Mouse (Mus musculus): ENCODE results near the gene Fbln1. TPM values are rescaled to one million over a fixed set of nuclear protein-coding genes. Genes with fewer than 3 reads are reported as not detected.

The Fbln1 gene
- polyA plus RNA-seq (2014; fragmentation: Nextera tagmentation; extraction: Ambion mirVana): 17.1 and 64.7 TPM in 2 replicates

DNA sequence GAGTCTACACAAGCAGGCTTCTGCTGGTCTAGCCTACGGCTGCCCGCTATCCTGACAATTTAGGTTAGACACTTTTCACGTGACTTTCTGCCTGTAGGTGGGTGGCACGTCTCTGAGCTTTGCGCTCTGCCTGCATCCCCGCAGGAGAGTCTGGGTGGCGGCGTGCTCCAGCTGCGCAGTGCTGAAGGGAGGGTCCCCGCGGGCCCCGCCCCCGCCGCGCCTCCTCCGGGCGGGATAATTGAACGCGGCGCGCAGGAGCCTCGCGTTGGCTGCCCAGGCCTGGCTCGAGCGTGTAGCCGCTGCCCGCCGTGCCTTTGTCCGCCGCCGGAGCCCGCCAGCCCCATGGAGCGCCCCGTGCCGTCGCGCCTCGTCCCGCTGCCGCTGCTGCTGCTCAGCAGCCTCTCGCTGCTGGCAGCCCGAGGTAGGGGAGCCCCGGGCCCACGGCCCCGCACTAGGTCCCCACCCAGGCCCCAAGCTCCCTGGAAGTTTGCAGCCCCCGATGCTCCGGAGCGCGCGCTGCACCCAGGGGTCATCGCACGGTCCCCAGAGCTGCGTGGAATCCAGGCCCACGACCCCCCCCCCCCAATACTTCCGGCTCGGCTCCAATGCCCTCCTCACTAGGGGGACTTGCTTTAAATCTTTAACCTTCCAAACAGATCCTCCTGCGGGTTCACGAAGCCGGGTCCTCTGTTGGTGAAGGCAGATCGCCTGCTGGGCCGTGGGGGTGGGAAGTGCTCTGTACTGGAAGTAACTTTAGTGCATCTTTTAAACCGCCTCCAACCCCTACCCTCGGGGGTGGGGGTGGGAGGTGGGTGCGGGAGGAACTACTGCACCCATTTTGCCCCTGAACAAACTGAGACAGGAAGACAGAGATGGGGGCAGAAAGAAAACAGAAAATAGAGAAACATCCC lies at the start of gene Fbln1:
Gene Fbln1 (plus strand): TSS at position 158 of the 911 bp plus-strand sequence.
- under 1% methylated on average over 64 of the region's 64 CpGs for WGBS
- H3K27ac ChIP-seq (ENCODE audit: low read depth, low read length): no peak within 1 kb of the TSS
- peak; percentile 85 for ATAC-seq (ENCODE audit: low read depth)

DNA sequence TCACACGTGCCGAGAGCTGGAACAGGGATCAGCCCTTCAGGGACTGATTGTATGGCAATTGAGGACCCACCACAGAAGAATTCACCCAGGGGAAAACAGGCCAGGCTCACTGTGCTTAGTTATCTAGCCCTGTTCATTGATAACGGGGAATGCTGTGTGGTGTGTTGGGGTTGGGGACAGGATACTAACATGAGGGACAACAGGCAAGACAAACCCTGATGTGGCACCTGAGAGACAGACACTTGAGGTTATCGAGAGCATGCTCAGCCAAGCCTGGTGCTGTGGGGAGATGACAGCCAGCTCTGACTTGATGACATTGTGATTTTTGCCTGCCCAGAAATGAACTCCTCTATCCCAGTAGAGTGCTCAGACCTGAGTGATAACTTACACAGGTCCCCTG lies 49.6 kb upstream of the Fbln1 start:
- H3K9me3 ChIP-seq (ENCODE audit: control insufficient read depth, low read length): no peaks in the 10 kb centered on the region
- H3K4me1 ChIP-seq (ENCODE audit: control insufficient read depth, insufficient read depth, low read length): no peaks in the 10 kb centered on the region
- no peak overlapping the region for H3K27ac ChIP-seq (ENCODE audit: low read depth, low read length)
- no peak overlapping the region for H3K9ac ChIP-seq (replicated peaks; ENCODE audit: low read depth, low read length)
- no peak overlapping the region for H3K4me2 ChIP-seq (ENCODE audit: low read depth, low read length)
- no peaks in the 10 kb centered on the region for H3K36me3 ChIP-seq (ENCODE audit: control insufficient read depth, insufficient read depth, low read length)
- ATAC-seq (ENCODE audit: low read depth): no peak
- H3K4me3 ChIP-seq (ENCODE audit: low read depth, low read length): no peak overlapping the region
- 61% methylated on average over 4 of the region's 4 CpGs for WGBS
- no peaks in the 10 kb centered on the region for H3K27me3 ChIP-seq (ENCODE audit: control insufficient read depth, insufficient read depth, low read length)

More for the DNA sequence above, at the start of gene Fbln1:
- no peaks in the 10 kb centered on the region for H3K9me3 ChIP-seq (ENCODE audit: control insufficient read depth, low read length)
- peak within 1 kb of the TSS; percentile 86 for H3K4me2 ChIP-seq (ENCODE audit: low read depth, low read length)
- no peaks in the 10 kb centered on the region for H3K27me3 ChIP-seq (ENCODE audit: control insufficient read depth, insufficient read depth, low read length)
- H3K36me3 ChIP-seq (ENCODE audit: control insufficient read depth, insufficient read depth, low read length): no peaks in the 10 kb centered on the region
- peak within 1 kb of the TSS; percentile 47 for H3K4me3 ChIP-seq (ENCODE audit: low read depth, low read length)
- H3K9ac ChIP-seq (replicated peaks; ENCODE audit: low read depth, low read length): peak within 1 kb of the TSS; percentile 55
- H3K4me1 ChIP-seq (ENCODE audit: control insufficient read depth, insufficient read depth, low read length): peaks cover 12% of the 10 kb centered on the region; the same call in 1 of the 2 replicates

DNA sequence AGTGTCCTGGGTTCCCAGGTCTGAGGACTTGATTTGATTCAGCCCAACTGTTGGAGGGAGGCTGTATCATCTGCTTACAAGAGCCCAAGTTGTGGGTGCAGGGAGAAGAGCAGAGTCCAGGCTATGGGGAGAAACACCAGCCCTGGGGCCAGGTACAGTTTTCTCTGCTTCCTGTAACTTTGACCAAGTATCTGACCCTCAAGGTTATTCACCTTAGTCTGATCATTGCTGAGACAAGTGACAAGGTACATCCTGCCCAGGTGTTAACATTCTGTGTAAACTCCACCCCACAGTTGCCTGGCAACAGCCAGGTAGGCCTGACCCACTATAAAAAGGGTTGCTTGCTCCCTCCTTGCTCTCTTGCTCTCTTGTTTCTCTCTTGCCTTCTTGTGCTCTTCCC lies 44.3 kb upstream of the Fbln1 start:
- ATAC-seq (ENCODE audit: low read depth): no peak

DNA sequence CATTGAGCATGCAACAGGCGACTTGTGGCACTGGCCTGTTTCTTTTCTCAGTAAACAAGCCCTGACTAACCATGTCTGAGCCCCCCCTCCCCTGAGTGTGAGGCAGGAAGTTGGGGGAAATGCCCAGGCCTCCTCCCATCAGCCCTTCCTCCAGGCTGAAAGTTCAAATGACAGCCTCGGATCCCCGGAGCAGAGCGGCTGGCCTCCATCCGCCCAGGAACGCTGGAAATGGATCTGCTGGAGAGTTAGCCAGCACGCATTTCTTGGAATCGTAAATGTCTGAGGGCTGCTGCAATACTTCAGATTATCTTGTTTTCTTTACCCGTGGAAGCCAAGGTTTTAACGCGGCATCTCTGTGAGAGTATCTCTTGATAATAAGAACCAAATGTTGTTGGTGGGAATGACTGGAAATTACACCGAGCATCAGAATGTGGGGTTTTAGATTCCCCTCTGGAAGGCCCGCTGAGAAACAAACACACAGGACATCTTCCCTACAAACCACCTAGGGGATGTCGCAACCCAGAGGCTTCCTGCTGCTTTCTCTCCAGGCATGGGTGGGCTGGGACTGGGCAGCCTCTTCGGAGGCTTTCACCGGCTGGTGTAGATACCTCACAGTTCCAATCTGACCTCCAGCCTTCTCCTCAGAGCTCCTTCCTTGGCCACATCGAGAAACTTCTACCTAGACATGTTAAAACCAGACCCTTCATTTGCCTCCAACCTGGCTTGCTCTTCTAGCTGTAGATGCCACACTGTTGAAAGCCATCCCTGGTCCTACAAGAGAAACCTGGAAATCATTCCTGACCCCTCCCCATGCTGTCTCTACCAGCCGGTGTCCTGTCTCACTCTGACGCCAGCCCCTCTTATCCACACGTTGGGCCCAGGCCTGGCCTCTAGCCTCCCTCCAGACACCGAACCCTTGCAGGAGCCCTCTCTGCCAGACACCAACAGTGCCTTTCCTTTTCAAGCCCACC lies 42.8 kb upstream of the Fbln1 start:
- Histone ChIP-seq H3K36me3 (ENCODE audit: control insufficient read depth, insufficient read depth, low read length) (no peaks in the 10 kb centered on the region), H3K4me2 (ENCODE audit: low read depth, low read length) (no peak overlapping the region), H3K27me3 (ENCODE audit: control insufficient read depth, insufficient read depth, low read length) (no peaks in the 10 kb centered on the region), H3K9ac (replicated peaks; ENCODE audit: low read depth, low read length) (no peak overlapping the region), H3K9me3 (ENCODE audit: control insufficient read depth, low read length) (no peaks in the 10 kb centered on the region), H3K4me1 (ENCODE audit: control insufficient read depth, insufficient read depth, low read length) (no peaks in the 10 kb centered on the region), H3K4me3 (ENCODE audit: low read depth, low read length) (no peak overlapping the region), H3K27ac (ENCODE audit: low read depth, low read length) (no peak overlapping the region)
- no peak for ATAC-seq (ENCODE audit: low read depth)
- 59% methylated on average over 21 of the region's 21 CpGs for WGBS

More for the DNA sequence above, 44.3 kb upstream of the Fbln1 start:
- Histone ChIP-seq H3K36me3 (ENCODE audit: control insufficient read depth, insufficient read depth, low read length) (no peaks in the 10 kb centered on the region), H3K27me3 (ENCODE audit: control insufficient read depth, insufficient read depth, low read length) (no peaks in the 10 kb centered on the region), H3K4me3 (ENCODE audit: low read depth, low read length) (no peak overlapping the region), H3K4me2 (ENCODE audit: low read depth, low read length) (no peak overlapping the region), H3K27ac (ENCODE audit: low read depth, low read length) (no peak overlapping the region), H3K9me3 (ENCODE audit: control insufficient read depth, low read length) (no peaks in the 10 kb centered on the region), H3K4me1 (ENCODE audit: control insufficient read depth, insufficient read depth, low read length) (no peaks in the 10 kb centered on the region), H3K9ac (replicated peaks; ENCODE audit: low read depth, low read length) (no peak overlapping the region)

DNA sequence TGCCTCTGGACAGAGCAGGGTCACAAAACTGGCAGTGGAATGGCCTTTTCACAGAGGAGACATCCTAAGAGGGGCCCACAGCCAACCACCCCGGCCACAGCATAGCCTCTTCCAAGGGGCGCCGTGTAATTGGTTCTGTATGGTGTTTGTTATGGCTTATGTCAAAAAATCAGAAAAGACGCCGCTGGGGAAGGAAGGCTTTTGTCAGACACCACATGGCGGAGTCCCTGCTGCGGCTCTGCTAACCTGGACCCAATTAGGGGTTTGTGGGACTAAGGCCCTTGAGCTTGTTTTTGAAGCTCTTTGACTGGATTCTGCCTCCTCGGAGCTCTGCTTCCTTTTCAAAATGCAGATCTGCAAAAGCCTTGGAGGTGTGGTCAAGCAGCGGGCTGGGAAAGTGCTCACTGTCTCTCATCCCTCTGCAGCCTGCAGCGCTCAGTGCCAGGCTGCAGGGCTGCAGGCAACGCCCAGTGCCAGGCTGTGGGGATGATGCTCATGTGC lies 39.3 kb upstream of the Fbln1 start:
- no peak for ATAC-seq (ENCODE audit: low read depth)
- Histone ChIP-seq H3K27me3 (ENCODE audit: control insufficient read depth, insufficient read depth, low read length) (no peaks in the 10 kb centered on the region), H3K9ac (replicated peaks; ENCODE audit: low read depth, low read length) (no peak overlapping the region), H3K4me2 (ENCODE audit: low read depth, low read length) (no peak overlapping the region), H3K4me3 (ENCODE audit: low read depth, low read length) (no peak overlapping the region), H3K27ac (ENCODE audit: low read depth, low read length) (peak overlapping the region; percentile 7; the same call in 1 of the 2 replicates), H3K9me3 (ENCODE audit: control insufficient read depth, low read length) (no peaks in the 10 kb centered on the region), H3K4me1 (ENCODE audit: control insufficient read depth, insufficient read depth, low read length) (no peaks in the 10 kb centered on the region), H3K36me3 (ENCODE audit: control insufficient read depth, insufficient read depth, low read length) (no peaks in the 10 kb centered on the region)
- WGBS: 24% methylated on average over 11 of the region's 11 CpGs

DNA sequence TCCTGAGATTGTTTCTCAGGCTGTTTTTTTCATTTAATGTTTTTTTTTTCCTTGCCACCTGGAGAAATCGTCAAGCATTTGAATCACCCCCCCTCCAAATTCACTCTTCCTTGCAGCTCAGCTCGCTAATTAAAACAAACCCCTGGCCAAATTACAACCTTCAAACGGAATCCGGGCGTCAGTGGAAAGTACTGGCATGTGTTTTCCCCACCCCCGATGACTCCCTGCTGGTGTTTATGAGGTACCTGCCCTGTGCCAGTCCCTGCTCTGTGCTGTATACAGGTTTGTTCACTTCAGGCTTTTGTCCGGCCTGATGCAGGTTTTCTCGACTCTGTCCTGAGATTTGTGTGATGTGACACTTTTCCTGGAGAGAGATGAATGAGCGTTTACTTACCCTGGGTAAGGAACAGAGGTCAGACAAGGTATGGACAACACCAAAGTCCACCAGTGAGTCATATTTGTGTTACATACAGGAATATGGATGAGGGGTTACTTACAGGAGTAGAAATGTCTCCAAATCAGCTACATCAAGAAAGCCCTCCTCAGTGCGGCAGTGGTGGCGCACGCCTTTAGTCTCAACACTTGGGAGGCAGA lies 38.6 kb upstream of the Fbln1 start:
- Histone ChIP-seq H3K9ac (replicated peaks; ENCODE audit: low read depth, low read length) (no peak overlapping the region), H3K27me3 (ENCODE audit: control insufficient read depth, insufficient read depth, low read length) (no peaks in the 10 kb centered on the region), H3K27ac (ENCODE audit: low read depth, low read length) (no peak overlapping the region), H3K9me3 (ENCODE audit: control insufficient read depth, low read length) (no peaks in the 10 kb centered on the region), H3K4me3 (ENCODE audit: low read depth, low read length) (no peak overlapping the region), H3K36me3 (ENCODE audit: control insufficient read depth, insufficient read depth, low read length) (no peaks in the 10 kb centered on the region), H3K4me2 (ENCODE audit: low read depth, low read length) (no peak overlapping the region), H3K4me1 (ENCODE audit: control insufficient read depth, insufficient read depth, low read length) (no peaks in the 10 kb centered on the region)
- ATAC-seq (ENCODE audit: low read depth): no peak
- WGBS: 43% methylated on average over 12 of the region's 12 CpGs

DNA sequence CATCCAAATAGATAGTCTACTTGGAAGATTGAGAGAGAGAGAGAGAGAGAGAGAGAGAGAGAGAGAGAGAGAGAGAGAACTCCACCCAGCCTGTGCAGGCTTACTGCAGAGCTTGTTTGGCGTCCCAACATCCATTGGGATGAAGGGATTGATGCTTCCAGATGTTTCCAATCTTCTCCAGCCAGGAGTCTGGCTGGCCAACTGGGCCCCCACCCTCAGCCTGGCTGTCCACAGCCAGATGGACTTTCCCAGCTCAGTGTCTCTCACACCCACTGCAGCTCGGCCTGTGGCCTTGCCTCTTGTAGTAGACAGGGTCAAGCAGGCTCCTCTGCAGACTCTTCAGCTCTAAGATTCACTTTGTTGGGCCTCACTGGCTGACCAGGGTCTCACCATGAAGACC lies 33.7 kb upstream of the Fbln1 start:
- Histone ChIP-seq H3K4me2 (ENCODE audit: low read depth, low read length) (no peak overlapping the region), H3K27ac (ENCODE audit: low read depth, low read length) (no peak overlapping the region), H3K27me3 (ENCODE audit: control insufficient read depth, insufficient read depth, low read length) (no peaks in the 10 kb centered on the region), H3K9ac (replicated peaks; ENCODE audit: low read depth, low read length) (no peak overlapping the region), H3K9me3 (ENCODE audit: control insufficient read depth, low read length) (no peaks in the 10 kb centered on the region), H3K36me3 (ENCODE audit: control insufficient read depth, insufficient read depth, low read length) (no peaks in the 10 kb centered on the region), H3K4me3 (ENCODE audit: low read depth, low read length) (no peak overlapping the region), H3K4me1 (ENCODE audit: control insufficient read depth, insufficient read depth, low read length) (no peaks in the 10 kb centered on the region)
- ATAC-seq (ENCODE audit: low read depth): no peak
- WGBS: 79% methylated on average over 2 of the region's 2 CpGs

DNA sequence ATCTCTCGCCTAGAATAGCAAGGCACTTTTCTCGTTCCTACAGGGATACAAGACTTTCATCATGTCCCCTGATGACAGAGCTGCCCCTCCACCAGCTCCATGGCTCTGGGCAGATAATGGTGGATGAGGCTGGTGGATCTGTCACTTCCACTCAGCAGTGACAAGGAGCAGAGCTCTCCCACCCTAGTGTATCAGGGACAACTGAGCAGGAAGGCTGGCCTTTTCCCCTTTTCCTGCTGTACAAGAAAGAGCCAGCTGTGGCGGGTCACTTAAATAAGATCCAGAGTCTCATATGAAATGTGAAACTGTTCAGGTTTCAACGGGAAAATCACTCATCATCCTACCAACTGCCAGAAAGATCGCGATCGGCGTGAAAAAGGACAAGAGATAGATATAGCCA lies 32.3 kb upstream of the Fbln1 start:
- Histone ChIP-seq H3K9me3 (ENCODE audit: control insufficient read depth, low read length) (no peaks in the 10 kb centered on the region), H3K4me3 (ENCODE audit: low read depth, low read length) (no peak overlapping the region), H3K27ac (ENCODE audit: low read depth, low read length) (no peak overlapping the region), H3K27me3 (ENCODE audit: control insufficient read depth, insufficient read depth, low read length) (no peaks in the 10 kb centered on the region), H3K4me1 (ENCODE audit: control insufficient read depth, insufficient read depth, low read length) (no peaks in the 10 kb centered on the region), H3K9ac (replicated peaks; ENCODE audit: low read depth, low read length) (no peak overlapping the region), H3K36me3 (ENCODE audit: control insufficient read depth, insufficient read depth, low read length) (no peaks in the 10 kb centered on the region), H3K4me2 (ENCODE audit: low read depth, low read length) (no peak overlapping the region)
- WGBS: 87% methylated on average over 8 of the region's 8 CpGs
- ATAC-seq (ENCODE audit: low read depth): no peak
